Mouse (Mus musculus) spleen, adult 18-20 months (tissue): Measurements from ENCODE around the gene Phc1.

Source experiments
- DNase-seq, 2 experiments: peaks; one replicate each; pipeline ENCODE4 v3.0.0; 2022; ENCODE audit warnings: mixed read lengths in 2 of 2

The Phc1 gene

GRCm38 (mm10) chr6:122339047-122339647 lies 1.2 kb downstream of the Phc1 start:
- DNase-seq: peak; percentile 60 to 69

GRCm38 (mm10) chr6:122337546-122337945 lies 2.8 kb downstream of the Phc1 start:
- no peak for DNase-seq

GRCm38 (mm10) chr6:122334786-122335340 lies 5.5 kb downstream of the Phc1 start:
- DNase-seq: no peak

GRCm38 (mm10) chr6:122333081-122333612 lies 7.2 kb downstream of the Phc1 start:
- DNase-seq: no peak

GRCm38 (mm10) chr6:122325361-122325975 lies 14.9 kb downstream of the Phc1 start:
- no peak for DNase-seq

- no peak for DNase-seq
These were observed 21.6 kb downstream of the Phc1 start for GRCm38 (mm10) chr6:122318726-122319125.

GRCm38 (mm10) chr6:122310187-122310820 lies 30.1 kb downstream of the Phc1 start:
- no peak for DNase-seq

- DNase-seq: no peak
These were observed 30.9 kb downstream of the Phc1 start for GRCm38 (mm10) chr6:122309446-122309960.

GRCm38 (mm10) chr6:122308505-122309393 lies 31.6 kb downstream of the Phc1 start, which contains the start of gene M6pr:
Gene M6pr, plus strand, starts transcription at chr6:122308720.
- peak; percentile 85 to 93 for DNase-seq

GRCm38 (mm10) chr6:122308136-122308504 lies 32.2 kb downstream of the Phc1 start:
- no peak for DNase-seq

- DNase-seq: no peak
These were observed 33.7 kb downstream of the Phc1 start for GRCm38 (mm10) chr6:122306707-122307106.

GRCm38 (mm10) chr6:122304790-122305555 lies 35.4 kb downstream of the Phc1 start:
- DNase-seq: no peak

GRCm38 (mm10) chr6:122304355-122304754 lies 36.0 kb downstream of the Phc1 start:
- peak; percentile 51 to 81 for DNase-seq

GRCm38 (mm10) chr6:122303526-122303925 lies 36.8 kb downstream of the Phc1 start:
- DNase-seq: no peak

GRCm38 (mm10) chr6:122302661-122303060 lies 37.7 kb downstream of the Phc1 start:
- no peak for DNase-seq

GRCm38 (mm10) chr6:122302121-122302520 lies 38.2 kb downstream of the Phc1 start:
- no peak for DNase-seq

GRCm38 (mm10) chr6:122299621-122300133 lies 40.7 kb downstream of the Phc1 start:
- DNase-seq: no peak

- DNase-seq: no peak
These were observed 42.1 kb downstream of the Phc1 start for GRCm38 (mm10) chr6:122298223-122298609.

GRCm38 (mm10) chr6:122297279-122298222 lies 42.8 kb downstream of the Phc1 start:
- no peak for DNase-seq

GRCm38 (mm10) chr6:122296918-122297278 lies 43.5 kb downstream of the Phc1 start:
- no peak for DNase-seq
